ENCODE assay signal across 7 mouse cellular contexts in the genomic region with DNA sequence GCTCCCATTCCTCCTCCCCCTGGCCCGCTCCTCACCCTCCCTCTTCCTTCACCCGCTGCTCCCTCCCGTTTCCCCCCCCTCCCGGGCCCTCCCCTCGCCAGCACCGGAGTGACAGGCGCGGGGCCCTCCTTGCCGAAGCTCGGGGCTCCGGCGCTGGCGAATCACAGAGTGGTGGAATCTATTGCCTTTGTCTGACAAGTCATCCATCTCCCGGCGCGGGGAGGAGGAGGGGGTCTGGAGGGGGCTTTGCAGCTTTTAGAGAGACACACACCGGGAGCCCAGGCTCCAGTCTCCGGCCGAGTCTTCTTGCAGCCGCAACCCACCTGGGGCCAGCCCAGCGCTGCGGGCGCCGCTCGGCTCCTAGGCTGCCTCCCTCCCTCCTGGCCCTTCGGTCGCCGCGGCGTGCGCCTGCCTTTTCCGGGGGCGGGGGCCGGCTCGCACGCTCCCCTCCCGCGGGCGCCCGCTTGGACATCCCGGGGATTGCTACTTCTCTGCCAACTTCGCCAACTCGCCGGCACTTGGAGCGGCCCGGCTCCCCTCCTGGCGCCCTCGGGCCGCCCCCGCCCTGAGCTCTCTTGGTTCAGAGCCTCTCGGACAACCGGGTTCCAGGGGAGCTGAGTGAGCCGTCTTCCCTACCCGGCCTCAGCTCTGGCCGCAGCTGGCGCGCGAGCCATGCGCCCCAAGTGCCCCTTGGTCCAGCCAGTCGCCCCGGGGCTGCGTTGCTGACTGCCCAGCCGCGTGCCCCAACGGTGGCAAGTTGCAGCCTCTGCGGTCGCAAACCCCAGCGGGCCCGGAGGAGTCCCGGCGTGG. TPM values are rescaled to one million over a fixed set of nuclear protein-coding genes. Genes with fewer than 3 reads are reported as not detected.
DNase-seq lines count a peak whose midpoint lies in the region; ATAC-seq lines count a peak whose summit lies in the region.

No protein-coding gene starts in this region.

- peak overlapping the region; percentile 94 for H3K27ac ChIP-seq in hindbrain, embryonic 13.5 days
- H3K27ac ChIP-seq in liver, embryonic 12.5 days, result no peak overlapping the region

- peak overlapping the region; percentile 54 for H3K4me3 ChIP-seq in hindbrain, embryonic 13.5 days
- peak overlapping the region; percentile 40 for H3K4me3 ChIP-seq in liver, embryonic 12.5 days

- WGBS in hindbrain, embryonic 13.5 days, result under 1% methylated on average over 66 of the region's 71 CpGs
- WGBS in liver, embryonic 12.5 days (ENCODE audit: insufficient replicate concordance), result under 1% methylated on average over 71 of the region's 71 CpGs

- no peaks in the 10 kb centered on the region for H3K9me3 ChIP-seq in hindbrain, embryonic 13.5 days
- no peaks in the 10 kb centered on the region for H3K9me3 ChIP-seq in liver, embryonic 12.5 days (replicated peaks)

- peaks cover 87% of the 10 kb centered on the region for H3K27me3 ChIP-seq in hindbrain, embryonic 13.5 days
- peaks cover 99% of the 10 kb centered on the region for H3K27me3 ChIP-seq in liver, embryonic 12.5 days (replicated peaks)

- no peaks in the 10 kb centered on the region for H3K36me3 ChIP-seq in hindbrain, embryonic 13.5 days
- H3K36me3 ChIP-seq in liver, embryonic 12.5 days, result no peaks in the 10 kb centered on the region

- peak overlapping the region; percentile 85 for H3K9ac ChIP-seq in hindbrain, embryonic 13.5 days
- H3K9ac ChIP-seq in liver, embryonic 12.5 days, result no peak overlapping the region

- peak; percentile 83 for DNase-seq in ES-CJ7 (ENCODE audit: low read depth, low spot score)
- peak; percentile 22 for DNase-seq in brain, adult 2 months (ENCODE audit: low read depth, low spot score)
- no peak for DNase-seq in spleen, adult 12 weeks (ENCODE audit: low spot score)
- DNase-seq in layer of hippocampus, postnatal 10 days (ENCODE audit: low spot score in 2 of 2), result no peak

- peaks cover 38% of the 10 kb centered on the region for H3K4me1 ChIP-seq in hindbrain, embryonic 13.5 days (replicated peaks)
- H3K4me1 ChIP-seq in liver, embryonic 12.5 days, result peaks cover 11% of the 10 kb centered on the region; the same call in 1 of the 2 replicates

- H3K4me2 ChIP-seq in hindbrain, embryonic 13.5 days, result peak overlapping the region; percentile 58
- H3K4me2 ChIP-seq in liver, embryonic 12.5 days, result peak overlapping the region; percentile 64

- peak; percentile 86 for ATAC-seq in hindbrain, embryonic 13.5 days (ENCODE audit: low FRiP score)
- no peak for ATAC-seq in liver, embryonic 12.5 days
- no peak for ATAC-seq in granulocyte monocyte progenitor cell, adult 5-6 weeks (replicated peaks; ENCODE audit: poor library complexity, severe bottlenecking)

RNA-seq across cellular contexts. Expression of a gene that starts 0.8 kb away (rescaled TPM):
- 17.1 and 17.2 TPM in 2 replicates for polyA plus RNA-seq in hindbrain, embryonic 13.5 days (2015; fragmentation: Nextera tagmentation; extraction: Ambion mirVana)
- polyA plus RNA-seq in liver, embryonic 12.5 days (2016; fragmentation: Nextera tagmentation; extraction: Ambion mirVana), result not detected in 2 replicates
- not detected in 2 replicates for total RNA-seq in granulocyte monocyte progenitor cell, adult 5-6 weeks (2014; fragmentation: Nextera tagmentation)
- not detected in 2 replicates for total RNA-seq in granulocyte monocyte progenitor cell, adult 5-6 weeks (2017)
- under 1 TPM; 0.20 to 0.37 TPM for total RNA-seq in layer of hippocampus, postnatal 10 days (2021)

Comparison
In these comparisons a context has a peak if more than half of its experiments do, and no peak if none do; other contexts are left out.
1. DNase-seq: peak in ES-CJ7 (single experiment) and brain, adult 2 months (single experiment); none in spleen, adult 12 weeks (single experiment) and layer of hippocampus, postnatal 10 days (0 of 2).